8 mouse cellular contexts compared by ENCODE assay signal in the genomic region with DNA sequence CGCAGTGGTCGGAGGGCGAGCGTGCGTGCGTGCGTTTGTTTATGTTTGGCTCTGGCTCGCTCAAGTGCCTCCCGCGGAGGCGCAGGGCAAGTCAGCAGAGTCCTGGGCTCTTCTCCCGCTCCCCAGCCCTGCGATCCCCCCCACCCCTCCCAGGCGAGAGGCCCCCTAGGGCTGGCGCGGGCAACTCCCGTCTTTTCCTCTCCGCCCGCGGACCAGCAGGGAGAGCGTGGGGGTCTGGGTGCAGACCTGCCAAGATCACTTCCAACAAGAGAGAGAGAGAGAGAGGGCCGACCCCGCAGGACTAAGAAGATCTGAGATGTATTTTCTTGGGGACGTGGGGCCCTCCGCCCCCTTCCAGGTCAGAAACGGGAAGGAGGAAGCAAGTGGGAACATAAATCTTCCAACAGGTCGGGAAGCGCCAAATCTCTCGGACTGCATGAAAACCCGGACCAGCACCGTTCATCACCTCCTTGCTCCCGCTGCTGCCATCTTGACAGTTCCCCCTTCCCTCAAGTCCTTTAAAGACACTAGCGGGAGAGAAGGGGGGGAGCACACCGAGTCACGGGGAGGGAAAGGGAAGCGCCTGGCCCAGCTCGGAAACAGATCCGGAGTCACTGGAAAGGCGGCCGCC. TPM values are rescaled to one million over a fixed set of nuclear protein-coding genes. Genes with fewer than 3 reads are reported as not detected.
DNase-seq lines count a peak whose midpoint lies in the region; ATAC-seq and TF ChIP-seq lines count a peak whose summit lies in the region.

No protein-coding gene starts in this region.

- H3K9me3 ChIP-seq in liver, embryonic 13.5 days (replicated peaks) = no peaks in the 10 kb centered on the region

- 0 out of 2 replicates have a peak, but pooled peaks have one; percentile 6 for TF ChIP-seq CTCF in heart, adult 2 months (IDR thresholded peaks at IDR 0.05)
- TF ChIP-seq CTCF in olfactory bulb, adult 2 months (IDR thresholded peaks at IDR 0.05; ENCODE audit: insufficient read depth, low read depth, low read length) = no peak

- no peak for DNase-seq in heart, adult 2 months
- DNase-seq in heart, postnatal 10 days = no peak
- peak; percentile 16 for DNase-seq in urinary bladder, postnatal 25 days (ENCODE audit: low spot score)
- no peak for DNase-seq in urinary bladder, adult 2 months (ENCODE audit: low spot score)
- DNase-seq in forelimb bud, embryonic 11.5 days (ENCODE audit: low read depth, low spot score) = peak; percentile 69
- DNase-seq in liver, embryonic 13.5 days = no peak
- no peak for DNase-seq in gastrocnemius, postnatal 25 days

- peak overlapping the region; percentile 90 for H3K4me3 ChIP-seq in heart, adult 2 months
- peak overlapping the region; percentile 98 for H3K4me3 ChIP-seq in liver, embryonic 13.5 days (replicated peaks)
- H3K4me3 ChIP-seq in olfactory bulb, adult 2 months (ENCODE audit: insufficient read depth, low read depth, low read length) = peak overlapping the region; percentile 85

- peaks cover 22% of the 10 kb centered on the region for H3K36me3 ChIP-seq in heart, adult 2 months (ENCODE audit: control insufficient read depth, insufficient read depth, low read length)
- H3K36me3 ChIP-seq in liver, embryonic 13.5 days = peaks cover 41% of the 10 kb centered on the region

- TF ChIP-seq EP300 in heart, adult 2 months (IDR thresholded peaks at IDR 0.05; ENCODE audit: insufficient read depth, low read depth, low read length) = no peak

- H3K4me1 ChIP-seq in heart, adult 2 months (ENCODE audit: control insufficient read depth, insufficient read depth, low read length) = peaks cover 12% of the 10 kb centered on the region
- peaks cover 54% of the 10 kb centered on the region for H3K4me1 ChIP-seq in liver, embryonic 13.5 days (replicated peaks)
- H3K4me1 ChIP-seq in olfactory bulb, adult 2 months (ENCODE audit: control insufficient read depth, insufficient read depth, low read length) = peaks cover 23% of the 10 kb centered on the region

- H3K9ac ChIP-seq in heart, adult 2 months (ENCODE audit: low read depth, low read length) = peak overlapping the region; percentile 98
- H3K9ac ChIP-seq in liver, embryonic 13.5 days = peak overlapping the region; percentile 99

- H3K27me3 ChIP-seq in heart, adult 2 months (ENCODE audit: control insufficient read depth, insufficient read depth, low read length) = no peaks in the 10 kb centered on the region
- H3K27me3 ChIP-seq in liver, embryonic 13.5 days = no peaks in the 10 kb centered on the region

- peak overlapping the region; percentile 100 for H3K4me2 ChIP-seq in liver, embryonic 13.5 days

- peaks cover 4% of the 10 kb centered on the region; the same call in 1 of the 2 replicates for H3K79me2 ChIP-seq in heart, adult 2 months (replicated peaks; ENCODE audit: control insufficient read depth, insufficient read depth, low read length)

- under 1% methylated on average over 40 of the region's 40 CpGs for WGBS in heart, adult 2 months
- WGBS in liver, embryonic 13.5 days (ENCODE audit: insufficient replicate concordance) = under 1% methylated on average over 39 of the region's 40 CpGs
- WGBS in olfactory bulb, adult 2 months = under 1% methylated on average over 40 of the region's 40 CpGs

- peak overlapping the region; percentile 100 for H3K27ac ChIP-seq in heart, adult 2 months
- peak overlapping the region; percentile 97 for H3K27ac ChIP-seq in liver, embryonic 13.5 days
- peak overlapping the region; percentile 93 for H3K27ac ChIP-seq in olfactory bulb, adult 2 months (ENCODE audit: insufficient read depth, low read depth, low read length)

- no peak for ATAC-seq in liver, embryonic 13.5 days (ENCODE audit: low read depth)

- no peak; the same call in 1 of the 2 replicates for TF ChIP-seq POLR2A in heart, adult 2 months (IDR thresholded peaks at IDR 0.05; ENCODE audit: insufficient read depth, low read depth, low read length)
- TF ChIP-seq POLR2A in olfactory bulb, adult 2 months (IDR thresholded peaks at IDR 0.05; ENCODE audit: insufficient read depth, low read depth, low read length) = no peak

- intact Hi-C loops in heart, adult 2 months (cut with DNase I) = loop anchor here (1.0 to 5.0 kb wide), 6 partner anchors 71 to 464 kb away; no protein-coding TSS in a partner anchor
- intact Hi-C loops in heart, postnatal 10 days (cut with DNase I) = loop anchor here (2.0 to 5.0 kb wide), 5 partner anchors 29 to 464 kb away; no protein-coding TSS in a partner anchor

RNA-seq across cellular contexts. Expression of gene Foxo3, which starts 0.6 kb away (rescaled TPM):
- total RNA-seq in heart, adult 2 months (2021) = 10 to 100 TPM; 72.5 to 89.5 TPM
- 26.7 and 32.7 TPM in 2 replicates for polyA plus RNA-seq in heart, adult 2 months (2012; rRNA removed)
- total RNA-seq in heart, postnatal 10 days (2021) = 10 to 100 TPM; 44.1 to 68.3 TPM
- polyA plus RNA-seq in urinary bladder, adult 2 months (2012; rRNA removed) = 14.9 and 23.9 TPM in 2 replicates
- 14.5 and 15.2 TPM in 2 replicates for polyA plus RNA-seq in liver, embryonic 13.5 days (2015; fragmentation: Nextera tagmentation; extraction: Ambion mirVana)
- 89.0 TPM in 1 of 2 replicates, not detected in the other for polyA plus RNA-seq in olfactory bulb, adult 2 months (2012; ENCODE audit: insufficient read depth, insufficient read length, low replicate concordance, missing spikeins)
- total RNA-seq in gastrocnemius, postnatal 25 days (2021) = 10 to 100 TPM; 21.6 to 22.6 TPM

Comparison
In these comparisons a context has a peak if more than half of its experiments do, and no peak if none do; other contexts are left out.
1. DNase-seq: peak in urinary bladder, postnatal 25 days (single experiment) and forelimb bud, embryonic 11.5 days (single experiment); none in heart, adult 2 months (0 of 2), heart, postnatal 10 days (0 of 2), urinary bladder, adult 2 months (single experiment), liver, embryonic 13.5 days (single experiment) and gastrocnemius, postnatal 25 days (single experiment).
2. Peak in every context shown above with its lines, with median percentiles within 50 percentile points of each other: H3K27ac ChIP-seq and H3K4me3 ChIP-seq.